Mouse (Mus musculus): ENCODE results near the gene Serpind1. TPM values are rescaled to one million over a fixed set of nuclear protein-coding genes. Genes with fewer than 3 reads are reported as not detected.

Gene Serpind1
- total RNA-seq (2014; rRNA removed), result 7.3 and 9.4 TPM in 2 replicates
- 9.4 and 10.0 TPM in 2 replicates for polyA plus RNA-seq (2015; fragmentation: Nextera tagmentation; extraction: Ambion mirVana)

GRCm38 (mm10) chr16:17331116-17331515 lies at the start of gene Serpind1:
Gene Serpind1 (plus strand): TSS chr16:17331371.
- no peak within 1 kb of the TSS for H3K9ac ChIP-seq (replicated peaks; ENCODE audit: low read length, poor library complexity, severe bottlenecking)
- H3K4me2 ChIP-seq (ENCODE audit: low read depth, low read length, poor library complexity, severe bottlenecking), result no peak within 1 kb of the TSS
- H3K4me1 ChIP-seq (ENCODE audit: insufficient read depth, low read length), result no peaks in the 10 kb centered on the region
- no peaks in the 10 kb centered on the region for H3K27me3 ChIP-seq (ENCODE audit: insufficient read depth, low read length)
- peaks cover 13% of the 10 kb centered on the region for H3K36me3 ChIP-seq (ENCODE audit: insufficient read depth, low read length)
- no peak for TF ChIP-seq CTCF (IDR thresholded peaks at IDR 0.05)
- H3K27ac ChIP-seq (ENCODE audit: low read depth, low read length), result no peak within 1 kb of the TSS
- no peaks in the 10 kb centered on the region for H3K9me3 ChIP-seq (ENCODE audit: low read length)
- WGBS, result 72% methylated on average over 2 of the region's 2 CpGs
- DNase-seq (ENCODE audit: low spot score) (no peak), ATAC-seq (ENCODE audit: low FRiP score) (no peak)
- H3K4me3 ChIP-seq (ENCODE audit: low read depth, low read length), result no peak within 1 kb of the TSS

GRCm38 (mm10) chr16:17283151-17283550 lies 48.0 kb upstream of the Serpind1 start:
- no peak for TF ChIP-seq CTCF (IDR thresholded peaks at IDR 0.05)
- Histone ChIP-seq H3K27ac (ENCODE audit: low read depth, low read length) (no peak overlapping the region), H3K36me3 (ENCODE audit: insufficient read depth, low read length) (peaks cover 73% of the 10 kb centered on the region), H3K9ac (replicated peaks; ENCODE audit: low read length, poor library complexity, severe bottlenecking) (no peak overlapping the region), H3K4me2 (ENCODE audit: low read depth, low read length, poor library complexity, severe bottlenecking) (no peak overlapping the region), H3K9me3 (ENCODE audit: low read length) (no peaks in the 10 kb centered on the region), H3K4me1 (ENCODE audit: insufficient read depth, low read length) (no peaks in the 10 kb centered on the region), H3K4me3 (ENCODE audit: low read depth, low read length) (no peak overlapping the region), H3K27me3 (ENCODE audit: insufficient read depth, low read length) (no peaks in the 10 kb centered on the region)
- ATAC-seq (ENCODE audit: low FRiP score) (no peak), DNase-seq (ENCODE audit: low spot score) (no peak)
- WGBS, result 81% methylated on average over 6 of the region's 6 CpGs

GRCm38 (mm10) chr16:17287103-17287502 lies 44.1 kb upstream of the Serpind1 start:
- Histone ChIP-seq H3K9me3 (ENCODE audit: low read length) (no peaks in the 10 kb centered on the region), H3K4me3 (ENCODE audit: low read depth, low read length) (no peak overlapping the region), H3K36me3 (ENCODE audit: insufficient read depth, low read length) (peaks cover 76% of the 10 kb centered on the region), H3K4me1 (ENCODE audit: insufficient read depth, low read length) (no peaks in the 10 kb centered on the region), H3K4me2 (ENCODE audit: low read depth, low read length, poor library complexity, severe bottlenecking) (no peak overlapping the region), H3K27me3 (ENCODE audit: insufficient read depth, low read length) (no peaks in the 10 kb centered on the region), H3K27ac (ENCODE audit: low read depth, low read length) (no peak overlapping the region), H3K9ac (replicated peaks; ENCODE audit: low read length, poor library complexity, severe bottlenecking) (no peak overlapping the region)
- WGBS, result 69% methylated on average over 2 of the region's 2 CpGs
- DNase-seq (ENCODE audit: low spot score) (no peak), ATAC-seq (ENCODE audit: low FRiP score) (no peak)
- TF ChIP-seq CTCF (IDR thresholded peaks at IDR 0.05), result no peak

- H3K4me2 ChIP-seq (ENCODE audit: low read depth, low read length, poor library complexity, severe bottlenecking), result no peak overlapping the region
- no peaks in the 10 kb centered on the region for H3K4me1 ChIP-seq (ENCODE audit: insufficient read depth, low read length)
- no peak for ATAC-seq (ENCODE audit: low FRiP score)
- TF ChIP-seq CTCF (IDR thresholded peaks at IDR 0.05), result no peak
- no peak overlapping the region for H3K27ac ChIP-seq (ENCODE audit: low read depth, low read length)
- H3K4me3 ChIP-seq (ENCODE audit: low read depth, low read length), result no peak overlapping the region
- no peak overlapping the region for H3K9ac ChIP-seq (replicated peaks; ENCODE audit: low read length, poor library complexity, severe bottlenecking)
- no peak for DNase-seq (ENCODE audit: low spot score)
- H3K9me3 ChIP-seq (ENCODE audit: low read length), result no peaks in the 10 kb centered on the region
- H3K36me3 ChIP-seq (ENCODE audit: insufficient read depth, low read length), result peaks cover 69% of the 10 kb centered on the region
- no peaks in the 10 kb centered on the region for H3K27me3 ChIP-seq (ENCODE audit: insufficient read depth, low read length)
- 97% methylated on average over 2 of the region's 2 CpGs for WGBS
Observed at GRCm38 (mm10) chr16:17291016-17291415, 40.2 kb upstream of the Serpind1 start.

- Histone ChIP-seq H3K27ac (ENCODE audit: low read depth, low read length) (no peak overlapping the region), H3K4me2 (ENCODE audit: low read depth, low read length, poor library complexity, severe bottlenecking) (no peak overlapping the region), H3K36me3 (ENCODE audit: insufficient read depth, low read length) (peaks cover 73% of the 10 kb centered on the region), H3K9me3 (ENCODE audit: low read length) (no peaks in the 10 kb centered on the region), H3K9ac (replicated peaks; ENCODE audit: low read length, poor library complexity, severe bottlenecking) (no peak overlapping the region), H3K4me1 (ENCODE audit: insufficient read depth, low read length) (no peaks in the 10 kb centered on the region), H3K4me3 (ENCODE audit: low read depth, low read length) (no peak overlapping the region), H3K27me3 (ENCODE audit: insufficient read depth, low read length) (no peaks in the 10 kb centered on the region)
- DNase-seq (ENCODE audit: low spot score), result peak; percentile 48
- WGBS, result 0% methylated on average over 2 of the region's 2 CpGs
- TF ChIP-seq CTCF (IDR thresholded peaks at IDR 0.05), result peak; percentile 91
- ATAC-seq (ENCODE audit: low FRiP score), result no peak
Observed at GRCm38 (mm10) chr16:17292751-17293150, 38.4 kb upstream of the Serpind1 start.

- 91% methylated on average over 3 of the region's 3 CpGs for WGBS
- H3K4me1 ChIP-seq (ENCODE audit: insufficient read depth, low read length), result no peaks in the 10 kb centered on the region
- H3K36me3 ChIP-seq (ENCODE audit: insufficient read depth, low read length), result peaks cover 88% of the 10 kb centered on the region
- no peak for ATAC-seq (ENCODE audit: low FRiP score)
- DNase-seq (ENCODE audit: low spot score), result no peak
- H3K9ac ChIP-seq (replicated peaks; ENCODE audit: low read length, poor library complexity, severe bottlenecking), result no peak overlapping the region
- no peak overlapping the region for H3K4me2 ChIP-seq (ENCODE audit: low read depth, low read length, poor library complexity, severe bottlenecking)
- no peaks in the 10 kb centered on the region for H3K27me3 ChIP-seq (ENCODE audit: insufficient read depth, low read length)
- no peaks in the 10 kb centered on the region for H3K9me3 ChIP-seq (ENCODE audit: low read length)
- H3K4me3 ChIP-seq (ENCODE audit: low read depth, low read length), result no peak overlapping the region
- no peak overlapping the region for H3K27ac ChIP-seq (ENCODE audit: low read depth, low read length)
- TF ChIP-seq CTCF (IDR thresholded peaks at IDR 0.05), result no peak
Observed at GRCm38 (mm10) chr16:17300818-17301217, 30.4 kb upstream of the Serpind1 start.

All from midbrain, postnatal 0 days (tissue).